Mouse (Mus musculus): ENCODE measurements at regions not wholly inside any gene's neighbourhood (a gene's known extent, or its start where the extent isn't known, plus 50 kb on each side); places are given as distances from the start of the nearest gene placed in this dataset.

DNA sequence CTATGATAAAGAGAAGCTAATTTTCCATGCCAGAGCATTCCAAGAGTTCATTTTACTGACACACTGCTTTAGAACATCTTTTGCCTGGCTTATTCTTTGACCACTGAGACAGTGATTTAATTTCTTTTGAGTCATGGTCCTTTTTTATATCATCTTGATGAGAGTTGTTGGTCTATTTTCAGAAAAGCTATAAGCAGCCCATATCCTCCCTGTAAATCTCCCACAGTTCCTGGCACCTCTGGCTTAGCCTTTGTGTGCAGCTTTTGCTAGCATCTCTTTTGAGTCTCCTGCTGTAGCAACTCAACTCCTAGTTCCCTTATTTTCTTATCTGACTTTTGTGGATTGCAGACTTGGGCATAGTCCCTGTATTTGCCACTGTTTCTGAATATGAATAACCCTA is 207.5 kb upstream of the 4931417E11Rik start:
- Histone ChIP-seq H3K36me3 (no peaks in the 10 kb centered on the region), H3K9ac (replicated peaks) (no peak overlapping the region), H3K27me3 (replicated peaks) (no peaks in the 10 kb centered on the region), H3K4me2 (no peak overlapping the region), H3K9me3 (replicated peaks) (no peaks in the 10 kb centered on the region), H3K27ac (replicated peaks) (no peak overlapping the region), H3K4me1 (no peaks in the 10 kb centered on the region), H3K4me3 (replicated peaks) (no peak overlapping the region)
- no peak for ATAC-seq (ENCODE audit: low FRiP score)

DNA sequence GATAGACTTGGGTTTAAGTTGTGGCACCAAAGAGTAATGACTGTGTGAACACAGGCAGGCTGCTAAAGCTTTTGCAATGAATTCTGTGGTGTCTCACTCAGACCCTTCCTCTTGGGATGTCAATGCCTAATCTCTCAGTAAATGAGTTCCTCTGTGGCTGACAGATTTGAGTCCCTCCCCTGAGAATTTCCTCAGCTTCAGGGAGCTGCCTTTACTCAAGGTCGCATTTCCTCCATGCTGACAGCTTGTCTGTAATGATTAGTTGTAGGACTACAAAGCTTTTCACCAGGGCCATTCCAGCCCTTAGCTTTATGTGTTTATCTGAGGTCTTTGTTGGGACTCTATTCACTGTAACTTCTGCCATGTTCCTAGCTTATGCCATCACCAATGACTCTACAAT is 199.9 kb upstream of the 4931417E11Rik start:
- Histone ChIP-seq H3K9me3 (replicated peaks) (no peaks in the 10 kb centered on the region), H3K4me2 (no peak overlapping the region), H3K36me3 (no peaks in the 10 kb centered on the region), H3K9ac (replicated peaks) (no peak overlapping the region), H3K27me3 (replicated peaks) (no peaks in the 10 kb centered on the region), H3K4me3 (replicated peaks) (no peak overlapping the region), H3K27ac (replicated peaks) (no peak overlapping the region), H3K4me1 (no peaks in the 10 kb centered on the region)
- ATAC-seq (ENCODE audit: low FRiP score): no peak
- WGBS: 45% methylated on average over 1 of the region's 1 CpGs

DNA sequence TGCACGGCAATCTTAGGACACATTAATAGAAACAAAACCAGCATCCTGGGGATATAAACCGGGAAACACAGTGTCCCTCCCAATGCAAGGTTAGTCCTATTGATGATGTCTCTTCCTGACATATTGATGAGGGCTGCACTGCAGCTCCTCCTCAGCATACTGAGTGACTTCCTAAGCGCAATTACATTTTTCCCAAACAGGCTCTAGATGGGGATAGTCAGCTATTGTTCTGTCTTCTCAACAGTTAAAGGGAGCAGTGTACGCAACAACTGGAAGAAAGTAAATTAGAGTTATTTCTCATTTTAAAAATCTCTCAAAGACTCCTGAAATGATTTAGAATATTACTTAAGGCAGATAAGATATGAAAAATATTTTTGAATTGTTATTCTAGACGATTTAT is 189.5 kb upstream of the 4931417E11Rik start:
- Histone ChIP-seq H3K4me2 (no peak overlapping the region), H3K4me1 (no peaks in the 10 kb centered on the region), H3K36me3 (no peaks in the 10 kb centered on the region), H3K27me3 (replicated peaks) (no peaks in the 10 kb centered on the region), H3K9me3 (replicated peaks) (no peaks in the 10 kb centered on the region), H3K9ac (replicated peaks) (no peak overlapping the region), H3K27ac (replicated peaks) (no peak overlapping the region), H3K4me3 (replicated peaks) (no peak overlapping the region)
- peak; percentile 69; the same call in 1 of the 2 replicates for ATAC-seq (ENCODE audit: low FRiP score)
- 53% methylated on average over 5 of the region's 5 CpGs for WGBS

DNA sequence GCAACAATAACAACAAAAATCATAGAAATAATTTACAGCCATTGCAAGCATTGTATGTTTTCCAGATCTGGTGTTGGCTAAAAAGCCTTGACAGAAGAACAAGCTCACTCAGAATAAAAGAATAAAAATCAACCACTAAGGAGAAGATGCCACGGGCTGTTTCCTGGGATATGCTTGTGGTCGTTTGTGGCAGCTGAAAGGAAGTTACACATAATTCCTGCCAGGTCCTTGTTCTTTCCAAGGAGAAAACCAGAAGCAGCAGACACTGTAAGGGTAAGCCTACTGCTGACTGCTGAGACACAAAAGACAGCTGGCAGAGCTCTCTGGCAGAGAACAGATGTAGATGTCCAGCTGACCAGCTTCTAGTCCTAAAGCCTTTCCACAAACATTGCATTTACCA is 175.9 kb upstream of the 4931417E11Rik start:
- ATAC-seq (ENCODE audit: low FRiP score): no peak; the same call in 1 of the 2 replicates
- no peaks in the 10 kb centered on the region for H3K27me3 ChIP-seq (replicated peaks)
- 40% methylated on average over 2 of the region's 2 CpGs for WGBS
- H3K36me3 ChIP-seq: no peaks in the 10 kb centered on the region
- H3K9ac ChIP-seq (replicated peaks): no peak overlapping the region
- H3K9me3 ChIP-seq (replicated peaks): no peaks in the 10 kb centered on the region
- H3K4me1 ChIP-seq: no peaks in the 10 kb centered on the region
- no peak overlapping the region for H3K27ac ChIP-seq (replicated peaks)
- H3K4me3 ChIP-seq (replicated peaks): no peak overlapping the region
- no peak overlapping the region for H3K4me2 ChIP-seq

DNA sequence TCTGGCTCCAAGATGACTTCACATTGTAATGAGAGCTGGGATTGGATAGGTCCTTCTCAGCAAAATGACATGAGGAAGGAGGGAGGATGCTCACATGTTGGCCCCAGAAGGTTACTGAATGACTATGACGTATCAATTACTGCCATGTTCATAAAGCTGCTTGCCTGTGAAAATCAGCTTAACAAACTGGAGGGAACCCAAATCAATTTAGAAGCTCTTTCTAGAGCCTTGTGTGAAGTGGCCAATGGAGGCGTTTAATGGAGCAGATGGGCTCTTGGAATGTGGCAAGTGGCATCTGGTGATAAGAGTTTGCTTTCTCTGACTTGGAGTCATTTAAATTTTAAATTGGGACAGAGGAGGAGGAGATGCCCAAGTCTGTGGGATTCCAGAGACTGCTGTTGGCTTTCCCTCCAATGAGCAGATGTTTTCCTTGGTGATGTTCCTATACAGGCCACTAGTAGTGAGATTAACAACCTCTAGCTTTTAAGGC is 175.4 kb upstream of the 4931417E11Rik start:
- no peaks in the 10 kb centered on the region for H3K9me3 ChIP-seq (replicated peaks)
- no peak overlapping the region for H3K4me3 ChIP-seq (replicated peaks)
- H3K9ac ChIP-seq (replicated peaks): no peak overlapping the region
- 48% methylated on average over 2 of the region's 2 CpGs for WGBS
- no peaks in the 10 kb centered on the region for H3K4me1 ChIP-seq
- 0 out of 2 replicates have a peak overlapping the region, but pooled peaks have one; percentile 33 for H3K27ac ChIP-seq (replicated peaks)
- ATAC-seq (ENCODE audit: low FRiP score): peak; percentile 83
- H3K4me2 ChIP-seq: no peak overlapping the region
- no peaks in the 10 kb centered on the region for H3K36me3 ChIP-seq
- no peaks in the 10 kb centered on the region for H3K27me3 ChIP-seq (replicated peaks)

DNA sequence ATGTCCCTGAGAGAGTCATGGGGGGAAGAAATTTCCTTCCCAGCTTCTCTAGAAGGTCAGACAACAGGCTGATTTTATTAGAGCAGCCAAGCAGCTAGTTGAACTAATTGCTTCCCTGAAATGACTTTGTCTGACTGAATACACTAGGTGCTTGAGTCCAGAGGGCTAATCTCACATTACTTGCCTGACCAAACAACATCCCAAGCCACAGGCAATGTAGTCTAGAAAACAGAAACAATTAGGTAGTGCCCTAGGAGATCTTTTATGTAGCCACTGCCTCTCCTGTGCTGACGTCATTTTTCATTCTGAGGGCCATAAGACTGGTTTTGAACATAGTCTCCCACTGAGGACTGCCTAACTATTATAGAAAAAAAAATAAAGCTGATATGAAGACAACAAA is 159.1 kb upstream of the 4931417E11Rik start:
- H3K4me1 ChIP-seq: no peaks in the 10 kb centered on the region
- no peak overlapping the region for H3K4me2 ChIP-seq
- ATAC-seq (ENCODE audit: low FRiP score): no peak
- no peak overlapping the region for H3K4me3 ChIP-seq (replicated peaks)
- H3K9ac ChIP-seq (replicated peaks): no peak overlapping the region
- H3K9me3 ChIP-seq (replicated peaks): no peaks in the 10 kb centered on the region
- WGBS: 6% methylated on average over 1 of the region's 1 CpGs
- H3K36me3 ChIP-seq: no peaks in the 10 kb centered on the region
- no peak overlapping the region for H3K27ac ChIP-seq (replicated peaks)
- H3K27me3 ChIP-seq (replicated peaks): no peaks in the 10 kb centered on the region

DNA sequence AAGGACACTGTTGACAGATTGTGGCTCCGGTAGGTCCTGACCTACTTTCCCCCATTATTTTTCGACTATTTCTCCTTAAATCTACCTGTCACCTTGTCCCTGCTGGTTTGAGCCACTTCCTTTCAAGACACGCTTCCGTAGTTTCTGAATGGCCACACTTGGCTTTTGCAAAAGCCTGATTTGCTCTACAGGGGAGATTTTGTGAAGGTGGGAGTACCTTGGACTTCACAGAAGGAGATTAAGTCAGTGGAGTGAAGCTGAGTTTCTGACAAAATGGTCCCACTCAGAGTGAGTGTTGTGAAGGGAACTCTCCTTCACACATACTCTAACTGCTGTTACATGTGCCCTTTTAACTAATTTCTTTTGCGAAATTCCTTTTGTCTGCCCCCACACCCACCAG is 157.0 kb upstream of the 4931417E11Rik start:
- Histone ChIP-seq H3K27me3 (replicated peaks) (no peaks in the 10 kb centered on the region), H3K9ac (replicated peaks) (no peak overlapping the region), H3K9me3 (replicated peaks) (no peaks in the 10 kb centered on the region), H3K36me3 (no peaks in the 10 kb centered on the region), H3K4me3 (replicated peaks) (no peak overlapping the region), H3K4me2 (no peak overlapping the region), H3K4me1 (no peaks in the 10 kb centered on the region), H3K27ac (replicated peaks) (no peak overlapping the region)
- 84% methylated on average over 5 of the region's 5 CpGs for WGBS
- ATAC-seq (ENCODE audit: low FRiP score): no peak

DNA sequence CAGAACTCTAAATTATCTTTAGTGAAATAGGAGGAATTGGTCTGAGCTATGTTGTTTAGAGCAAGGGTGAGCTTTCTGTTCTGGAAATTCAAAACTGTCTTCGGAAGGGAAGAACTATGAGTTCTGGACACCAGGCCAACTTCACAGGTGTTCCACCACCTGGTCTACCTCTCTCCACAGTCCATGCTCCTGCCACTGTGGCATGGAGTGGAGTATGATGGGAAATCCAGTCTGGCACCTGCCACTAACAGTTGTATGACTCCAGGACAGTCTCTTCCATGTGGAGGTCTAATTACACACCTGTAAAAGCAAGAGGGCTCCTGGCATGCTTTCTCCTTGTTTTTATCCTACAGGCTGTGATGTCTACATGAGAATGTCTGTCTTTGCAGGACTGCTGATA is 154.7 kb upstream of the 4931417E11Rik start:
- 96% methylated on average over 1 of the region's 1 CpGs for WGBS
- no peak for ATAC-seq (ENCODE audit: low FRiP score)
- Histone ChIP-seq H3K36me3 (no peaks in the 10 kb centered on the region), H3K4me2 (no peak overlapping the region), H3K9ac (replicated peaks) (no peak overlapping the region), H3K27ac (replicated peaks) (no peak overlapping the region), H3K4me3 (replicated peaks) (no peak overlapping the region), H3K9me3 (replicated peaks) (no peaks in the 10 kb centered on the region), H3K4me1 (no peaks in the 10 kb centered on the region), H3K27me3 (replicated peaks) (no peaks in the 10 kb centered on the region)

DNA sequence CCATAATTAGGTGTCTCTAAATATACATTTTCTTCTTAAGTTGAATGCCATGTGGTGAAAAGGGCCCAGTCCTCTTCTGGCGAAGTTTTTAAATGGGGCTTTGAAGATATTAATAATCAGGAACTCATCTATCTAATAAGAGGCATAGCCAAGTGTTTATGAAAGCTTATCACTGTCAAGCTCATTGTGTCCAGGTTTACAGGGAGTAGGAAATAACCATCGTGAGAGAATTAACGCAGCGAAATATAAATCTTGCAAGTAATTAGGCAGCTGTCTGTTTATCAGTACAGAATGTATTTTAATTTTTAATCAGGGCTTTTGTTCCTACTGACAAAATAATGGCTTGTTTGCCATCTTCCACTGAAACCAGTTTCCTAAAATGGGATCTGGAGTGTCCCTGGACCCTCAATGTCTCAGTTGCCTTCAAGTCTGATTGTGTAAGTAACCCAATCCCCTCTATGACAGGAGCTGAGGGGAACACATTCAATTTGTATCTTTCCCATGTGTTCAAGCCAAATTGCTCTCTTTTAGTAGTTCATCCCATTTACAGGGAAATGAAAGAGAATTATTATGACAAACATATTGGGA is 152.5 kb upstream of the 4931417E11Rik start:
- H3K9ac ChIP-seq (replicated peaks): no peak overlapping the region
- H3K4me2 ChIP-seq: no peak overlapping the region
- 59% methylated on average over 4 of the region's 4 CpGs for WGBS
- H3K9me3 ChIP-seq (replicated peaks): no peaks in the 10 kb centered on the region
- no peaks in the 10 kb centered on the region for H3K27me3 ChIP-seq (replicated peaks)
- ATAC-seq (ENCODE audit: low FRiP score): no peak
- H3K27ac ChIP-seq (replicated peaks): no peak overlapping the region
- no peaks in the 10 kb centered on the region for H3K36me3 ChIP-seq
- H3K4me1 ChIP-seq: no peaks in the 10 kb centered on the region
- no peak overlapping the region for H3K4me3 ChIP-seq (replicated peaks)

DNA sequence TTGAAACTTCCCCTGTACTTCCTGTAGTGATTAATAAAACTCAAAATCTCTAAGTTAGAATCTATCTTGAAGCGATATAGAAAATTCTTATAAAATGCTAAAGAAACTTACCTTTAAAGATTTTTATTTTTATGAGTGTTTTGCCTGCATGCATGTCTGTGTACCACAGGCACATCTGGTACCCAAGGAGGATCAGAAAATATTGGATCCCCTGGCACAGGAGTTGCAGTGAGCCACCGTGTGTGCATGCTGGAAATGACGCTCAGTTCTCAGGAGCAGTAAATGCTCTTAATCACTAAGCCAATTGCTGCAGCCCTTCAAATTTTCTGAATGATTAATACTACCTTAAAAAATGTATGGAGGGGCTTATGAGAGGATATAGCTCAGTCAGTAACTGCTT is 142.8 kb upstream of the 4931417E11Rik start:
- Histone ChIP-seq H3K27ac (replicated peaks) (no peak overlapping the region), H3K36me3 (no peaks in the 10 kb centered on the region), H3K9ac (replicated peaks) (no peak overlapping the region), H3K4me3 (replicated peaks) (no peak overlapping the region), H3K27me3 (replicated peaks) (no peaks in the 10 kb centered on the region), H3K4me2 (no peak overlapping the region), H3K4me1 (peaks cover 5% of the 10 kb centered on the region), H3K9me3 (replicated peaks) (no peaks in the 10 kb centered on the region)
- ATAC-seq (ENCODE audit: low FRiP score): no peak
- WGBS: 49% methylated on average over 3 of the region's 3 CpGs

DNA sequence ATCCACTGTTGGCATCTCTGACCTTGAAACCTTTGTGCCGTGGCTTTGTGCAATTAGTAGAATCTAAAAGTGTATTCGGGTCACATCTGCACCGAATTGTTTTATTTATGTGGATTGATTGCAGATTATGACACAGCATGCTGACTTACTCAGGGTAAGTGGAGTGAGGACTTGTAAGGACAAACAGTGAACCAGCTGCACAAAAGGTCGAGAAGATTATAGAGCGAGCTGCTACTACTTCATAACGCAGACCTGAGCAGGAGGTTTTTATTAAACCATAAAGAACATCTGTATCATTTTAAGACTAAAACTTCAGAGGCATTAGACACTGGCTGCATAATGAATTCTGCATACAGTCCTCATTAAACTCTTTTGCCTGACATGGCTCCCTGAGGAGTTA is 142.4 kb upstream of the 4931417E11Rik start:
- Histone ChIP-seq H3K27me3 (replicated peaks) (no peaks in the 10 kb centered on the region), H3K9ac (replicated peaks) (no peak overlapping the region), H3K27ac (replicated peaks) (no peak overlapping the region), H3K4me1 (peaks cover 5% of the 10 kb centered on the region), H3K4me2 (no peak overlapping the region), H3K9me3 (replicated peaks) (no peaks in the 10 kb centered on the region), H3K4me3 (replicated peaks) (no peak overlapping the region), H3K36me3 (no peaks in the 10 kb centered on the region)
- ATAC-seq (ENCODE audit: low FRiP score): no peak
- WGBS: 51% methylated on average over 6 of the region's 6 CpGs

DNA sequence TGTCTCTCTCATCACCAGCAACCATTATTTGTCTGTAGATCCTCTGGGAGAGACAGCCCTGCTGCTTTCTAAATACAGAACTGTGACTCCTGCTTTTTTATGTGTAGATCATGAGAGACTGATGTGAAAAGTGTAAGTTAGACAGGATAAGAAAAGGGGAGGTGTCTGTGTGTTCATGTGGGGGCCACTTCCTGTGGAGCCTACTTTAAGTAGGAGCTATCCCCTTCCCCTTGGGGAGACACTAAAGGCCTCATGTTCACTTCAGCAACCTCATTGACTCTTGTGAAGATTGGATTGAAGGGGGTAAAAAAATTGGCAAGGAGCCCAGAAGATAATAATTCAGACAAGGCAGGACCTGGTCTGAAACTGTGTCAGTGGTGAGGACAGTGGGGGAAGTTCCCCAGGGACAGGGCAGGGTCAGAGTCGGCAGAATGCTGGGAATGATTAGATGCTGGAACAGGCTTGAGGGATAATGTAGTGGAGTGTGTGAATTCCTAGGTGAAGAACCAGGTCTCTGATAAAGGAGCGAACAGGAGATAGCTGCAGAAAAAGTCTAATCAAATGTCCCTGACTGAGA is 140.7 kb upstream of the 4931417E11Rik start:
- Histone ChIP-seq H3K36me3 (no peaks in the 10 kb centered on the region), H3K9me3 (replicated peaks) (no peaks in the 10 kb centered on the region), H3K4me1 (peaks cover 5% of the 10 kb centered on the region), H3K4me2 (no peak overlapping the region), H3K4me3 (replicated peaks) (no peak overlapping the region), H3K27ac (replicated peaks) (no peak overlapping the region), H3K27me3 (replicated peaks) (no peaks in the 10 kb centered on the region), H3K9ac (replicated peaks) (no peak overlapping the region)
- ATAC-seq (ENCODE audit: low FRiP score): no peak
- 50% methylated on average over 2 of the region's 2 CpGs for WGBS
